Mouse (Mus musculus) heart, adult 2 months (tissue): ENCODE data around the gene Rpl19. TPM values are rescaled to one million over a fixed set of nuclear protein-coding genes. Genes with fewer than 3 reads are reported as not detected.
A peak's percentile ranks its signal among the peaks of the same experiment; 100 is the strongest.

Experiments used
- DNase-seq, 2 experiments: peaks; one replicate each; pipeline ENCODE4 v3.0.0; 2021
- H3K27ac ChIP-seq: fragments of 200-600 bp; 2 replicates; pipeline ENCODE4 v1.8.1; 2022
- H3K27me3 ChIP-seq: fragments of 200-500 bp; 2 replicates; pipeline ENCODE4 v1.6.1; 2012; ENCODE audit warnings: mild to moderate bottlenecking, low read length, inconsistent platforms, mixed read lengths; ENCODE audit not compliant: control insufficient read depth, insufficient read depth
- H3K36me3 ChIP-seq: fragments of 200-500 bp; 2 replicates; pipeline ENCODE4 v1.6.1; 2012; ENCODE audit warnings: low read length, inconsistent platforms; ENCODE audit not compliant: control insufficient read depth, insufficient read depth
- H3K4me1 ChIP-seq: fragments of 200-500 bp; 2 replicates; pipeline ENCODE4 v1.6.1; 2011; ENCODE audit warnings: low read length; ENCODE audit not compliant: control insufficient read depth, insufficient read depth
- H3K4me3 ChIP-seq: fragments of 200-600 bp; 2 replicates; pipeline ENCODE4 v1.8.1; 2022
- H3K79me2 ChIP-seq: fragments of 200-500 bp; replicated peaks from 2 replicates; pipeline ENCODE4 v1.6.1; 2012; ENCODE audit warnings: mild to moderate bottlenecking, inconsistent platforms, low read length, moderate library complexity, mixed read lengths; ENCODE audit not compliant: control insufficient read depth, insufficient read depth
- H3K9ac ChIP-seq: fragments of 200-500 bp; 2 replicates; pipeline ENCODE4 v1.6.1; 2012; ENCODE audit warnings: low read depth, mild to moderate bottlenecking, control low read depth, inconsistent platforms, low read length, mixed read lengths
- CTCF ChIP-seq: fragments of 200-600 bp; IDR thresholded peaks from 2 replicates; pipeline ENCODE4 v1.8.1; 2022; ENCODE audit warnings: antibody characterized with exemption, mild to moderate bottlenecking, moderate library complexity
- EP300 ChIP-seq: fragments of 200-500 bp; IDR thresholded peaks from 2 replicates; pipeline ENCODE4 v1.6.1; 2011; ENCODE audit warnings: low read depth, low read length, control low read depth; ENCODE audit not compliant: insufficient read depth
- POLR2A ChIP-seq: fragments of 200-500 bp; IDR thresholded peaks from 2 replicates; pipeline ENCODE4 v1.6.1; 2011; ENCODE audit warnings: mild to moderate bottlenecking, low read depth, low read length, control low read depth; ENCODE audit not compliant: insufficient read depth
- WGBS: fragments of 180-500 bp; shearing (Covaris S2); methylation state at CpG from one replicate; pipeline ENCODE4 v1.1.7; 2018; 5-methylcytosine and 5-hydroxymethylcytosine counted together
- intact Hi-C: fragments of 180-260 bp; cut with DNase I; formaldehyde crosslinking; loops from one replicate; pipeline ENCODE4 v1.15.1; 2025
- polyA plus RNA-seq: library from polyadenylated mRNA; depleted of rRNA; stranded (reverse); fragments of >200 nt; gene quantifications from 2 replicates; pipeline ENCODE4 v1.2.3, GENCODE M21; 2012
- total RNA-seq, 2 experiments: library from RNA; stranded (reverse); gene quantifications; 2 replicates each; pipeline ENCODE4 v1.2.3; 2021

Gene Rpl19
- total and polyA plus RNA-seq, 3 experiments, result 348 to 604 (median 505) TPM

GRCm38 (mm10) chr11:98024516-98024915 lies 2.0 kb upstream of the Rpl19 start:
- H3K4me3 ChIP-seq, result no peak overlapping the region
- no peak overlapping the region for H3K9ac ChIP-seq
- DNase-seq, result no peak
- H3K27ac ChIP-seq, result no peak overlapping the region
- 91% methylated on average over 3 of the region's 3 CpGs for WGBS
- peaks cover 3% of the 10 kb centered on the region for H3K79me2 ChIP-seq
- peaks cover 4% of the 10 kb centered on the region; the same call in 1 of the 2 replicates for H3K36me3 ChIP-seq
- intact Hi-C loops, result no loop called here
- TF ChIP-seq CTCF (no peak), POLR2A (no peak), EP300 (no peak)
- peaks cover 2% of the 10 kb centered on the region; the same call in 1 of the 2 replicates for H3K4me1 ChIP-seq
- H3K27me3 ChIP-seq, result no peaks in the 10 kb centered on the region

GRCm38 (mm10) chr11:98026248-98026569 lies 301 bp upstream of the Rpl19 start:
- Histone ChIP-seq H3K9ac (peak overlapping the region; percentile 85), H3K4me3 (peak overlapping the region; percentile 89), H3K27ac (peak overlapping the region; percentile 99), H3K79me2 (peaks cover 3% of the 10 kb centered on the region), H3K4me1 (peaks cover 2% of the 10 kb centered on the region; the same call in 1 of the 2 replicates), H3K36me3 (peaks cover 4% of the 10 kb centered on the region; the same call in 1 of the 2 replicates), H3K27me3 (no peaks in the 10 kb centered on the region)
- TF ChIP-seq CTCF, result no peak
- TF ChIP-seq POLR2A, result no peak
- TF ChIP-seq EP300, result no peak
- intact Hi-C loops, result loop anchor here (2.0 to 5.0 kb wide), 2 partner anchors 125 to 176 kb away; partner anchors contain the start of genes Cdk12 and Fbxl20
- no peak for DNase-seq
- WGBS, result 7% methylated on average over 15 of the region's 15 CpGs

DNA sequence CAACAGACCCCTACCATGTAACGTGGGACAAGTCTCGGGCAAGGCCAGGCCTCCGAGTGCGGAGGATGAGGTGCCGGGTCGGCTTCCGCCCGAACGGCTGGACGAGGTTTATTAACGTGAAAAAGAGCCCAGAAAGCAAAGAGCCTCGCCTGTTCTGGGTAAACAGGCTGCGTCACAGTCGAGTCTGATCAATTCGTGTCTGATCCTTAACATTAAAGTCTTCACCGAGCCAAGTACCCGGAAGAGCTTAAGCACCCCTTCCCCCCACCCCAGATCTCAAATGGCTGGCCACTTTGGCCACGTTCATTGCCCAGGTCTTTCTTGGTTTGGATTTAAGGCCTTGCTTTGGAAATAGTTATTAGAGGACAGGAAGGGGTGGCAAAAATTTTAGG lies 783 bp downstream of the Rpl19 start:
- WGBS, result under 1% methylated on average over 18 of the region's 18 CpGs
- H3K27me3 ChIP-seq, result no peaks in the 10 kb centered on the region
- intact Hi-C loops, result loop anchor here (2.0 to 5.0 kb wide), 2 partner anchors 124 to 175 kb away; partner anchors contain the start of genes Cdk12 and Fbxl20

GRCm38 (mm10) chr11:98027785-98028184 lies 1.3 kb downstream of the Rpl19 start:
- Histone ChIP-seq H3K4me3 (peak overlapping the region; percentile 89), H3K4me1 (no peaks in the 10 kb centered on the region; the same call in 1 of the 2 replicates), H3K36me3 (peaks cover 4% of the 10 kb centered on the region; the same call in 1 of the 2 replicates), H3K27ac (peak overlapping the region; percentile 99; the same call in 1 of the 2 replicates), H3K9ac (peak overlapping the region; percentile 96), H3K79me2 (peaks cover 3% of the 10 kb centered on the region), H3K27me3 (no peaks in the 10 kb centered on the region)
- no peak for DNase-seq
- intact Hi-C loops, result loop anchor here (2.0 to 5.0 kb wide), 2 partner anchors 123 to 175 kb away; partner anchors contain the start of genes Cdk12 and Fbxl20
- TF ChIP-seq CTCF (no peak), POLR2A (no peak), EP300 (no peak)
- 13% methylated on average over 7 of the region's 7 CpGs for WGBS

More for the DNA sequence above, 783 bp downstream of the Rpl19 start:
- H3K4me3 ChIP-seq, result peak overlapping the region; percentile 89
- H3K4me1 ChIP-seq, result no peaks in the 10 kb centered on the region; the same call in 1 of the 2 replicates
- peaks cover 3% of the 10 kb centered on the region for H3K79me2 ChIP-seq
- no peak for TF ChIP-seq CTCF
- TF ChIP-seq EP300, result no peak
- TF ChIP-seq POLR2A, result no peak
- peaks cover 4% of the 10 kb centered on the region; the same call in 1 of the 2 replicates for H3K36me3 ChIP-seq
- peak overlapping the region; percentile 99 for H3K27ac ChIP-seq
- DNase-seq, result no peak
- H3K9ac ChIP-seq, result peak overlapping the region; percentile 96

DNA sequence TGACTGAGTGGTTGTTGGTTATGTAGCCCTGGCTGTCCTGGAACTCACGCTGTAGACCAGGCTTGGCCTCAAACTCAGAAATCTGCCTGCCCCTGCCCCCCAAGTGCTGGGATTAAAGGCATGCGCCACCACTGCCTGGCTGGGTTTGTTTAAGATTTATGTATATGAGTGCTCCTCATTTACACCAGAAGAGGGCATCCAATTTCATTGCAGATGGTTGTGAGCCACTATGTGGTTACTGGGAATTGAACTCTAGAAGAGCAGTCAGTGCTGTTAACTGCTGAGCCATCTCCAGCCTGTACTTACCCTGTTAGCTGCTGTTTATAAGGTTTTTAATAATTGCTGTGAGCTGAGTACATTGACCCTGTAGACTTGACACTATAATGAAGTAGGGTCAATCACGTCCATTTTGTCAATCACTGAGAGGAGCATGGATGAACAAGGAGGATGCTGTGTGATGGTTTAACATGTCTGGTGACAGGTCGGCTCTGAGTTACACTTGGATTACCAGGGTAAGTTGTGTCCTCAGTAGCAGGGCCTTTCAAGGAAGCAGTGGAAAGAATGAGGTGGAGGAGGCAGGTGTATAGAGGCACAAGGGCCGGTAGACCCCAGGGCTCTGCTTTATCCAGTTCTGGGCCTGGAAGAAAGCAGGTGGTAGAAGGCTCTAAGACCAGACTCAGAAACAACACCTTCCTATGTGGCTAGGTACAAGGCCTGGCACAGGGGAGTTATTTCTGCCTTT lies 4.4 kb downstream of the Rpl19 start:
- H3K27ac ChIP-seq, result no peak overlapping the region

More for the DNA sequence above, 4.4 kb downstream of the Rpl19 start:
- DNase-seq, result no peak
- Histone ChIP-seq H3K79me2 (peaks cover 3% of the 10 kb centered on the region), H3K4me1 (no peaks in the 10 kb centered on the region; the same call in 1 of the 2 replicates), H3K9ac (no peak overlapping the region), H3K36me3 (peaks cover 4% of the 10 kb centered on the region; the same call in 1 of the 2 replicates), H3K27me3 (no peaks in the 10 kb centered on the region), H3K4me3 (no peak overlapping the region)
- 63% methylated on average over 5 of the region's 5 CpGs for WGBS
- intact Hi-C loops, result loop anchor here (1.0 kb wide), 1 partner anchor 44 kb away; no protein-coding TSS in a partner anchor
- TF ChIP-seq CTCF (no peak), EP300 (no peak), POLR2A (no peak)
